Mouse (Mus musculus) left cerebral cortex, adult 8-10 months (tissue): ENCODE data around the gene Pde6b. TPM values are rescaled to one million over a fixed set of nuclear protein-coding genes. Genes with fewer than 3 reads are reported as not detected.

ENCODE experiments used
- DNase-seq, 2 experiments: peaks; one replicate each; pipeline ENCODE4 v3.0.0; 2022; ENCODE audit warnings: low spot score in 2 of 2
- total RNA-seq, 4 experiments: library from RNA; stranded (reverse); gene quantifications; 2 replicates each; pipeline ENCODE4 v1.2.4; 2022

Pde6b gene
- total RNA-seq, 4 experiments from 2014 or later = 0.26 to 0.68 (median 0.38) TPM

- DNase-seq = no peak
These were observed 1.7 kb upstream of the Pde6b start for GRCm38 (mm10) chr5:108386449-108386848.

DNA sequence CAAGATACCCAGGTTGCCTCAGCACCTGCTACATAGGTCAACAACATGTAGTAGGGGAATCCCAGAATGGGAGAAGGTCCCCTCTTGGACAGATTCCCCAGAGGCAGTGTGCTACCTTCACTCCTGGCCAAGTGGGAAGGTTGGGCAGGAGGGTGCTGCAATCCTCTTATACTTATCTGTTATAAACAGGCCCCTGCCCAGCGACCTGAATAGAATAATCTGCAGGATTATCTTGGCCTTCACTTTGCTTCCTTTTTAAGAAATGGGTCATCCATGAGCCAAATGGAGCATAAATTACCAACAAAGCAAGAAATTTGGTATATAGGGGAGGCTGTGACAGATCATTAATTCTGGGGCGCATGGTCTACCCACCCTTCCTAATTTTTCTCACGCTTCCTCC, 1.6 kb downstream of the Pde6b start:
- DNase-seq = no peak

GRCm38 (mm10) chr5:108403453-108403852, 15.3 kb downstream of the Pde6b start:
- DNase-seq = no peak

- DNase-seq = no peak
These were observed 17.3 kb downstream of the Pde6b start for GRCm38 (mm10) chr5:108405460-108405859.

- DNase-seq = no peak
These were observed 18.8 kb downstream of the Pde6b start for GRCm38 (mm10) chr5:108406977-108407376.

DNA sequence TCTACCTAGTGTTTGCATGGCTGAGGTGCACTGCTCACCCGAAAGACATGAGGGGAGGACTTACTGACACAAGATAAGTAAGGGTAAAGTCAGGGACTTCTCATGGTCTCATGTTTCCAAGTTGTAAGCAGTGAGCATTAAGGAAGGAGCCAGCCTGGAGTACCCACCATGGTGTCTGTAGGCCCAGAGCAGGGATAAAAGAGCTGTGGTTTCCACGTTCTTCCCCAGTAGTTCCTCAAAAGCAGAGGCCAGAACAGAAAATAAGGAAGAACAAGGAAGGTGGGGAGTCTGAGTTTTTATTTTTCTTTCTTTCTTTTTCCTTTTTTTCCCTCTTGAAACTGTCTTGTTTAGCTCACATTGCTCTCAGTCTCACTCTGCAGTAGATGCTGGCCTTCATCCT, 26.5 kb downstream of the Pde6b start:
- DNase-seq = no peak

DNA sequence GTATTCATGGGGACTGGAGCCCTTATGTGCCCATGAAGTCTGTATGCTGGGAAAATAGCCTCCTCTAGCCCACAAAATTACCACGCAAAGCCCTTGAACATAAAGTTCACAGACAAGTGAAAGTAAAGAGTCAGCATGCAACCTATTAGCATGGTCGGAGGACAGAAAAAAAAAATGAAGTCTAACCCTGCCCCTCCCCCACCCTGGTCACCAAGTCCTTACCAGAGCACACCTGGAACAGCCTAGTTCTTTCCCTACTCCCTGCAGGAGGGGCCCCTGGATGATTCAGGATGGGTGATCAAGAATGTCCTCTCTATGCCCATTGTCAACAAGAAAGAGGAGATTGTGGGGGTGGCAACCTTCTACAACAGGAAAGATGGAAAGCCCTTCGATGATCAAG, 34.5 kb downstream of the Pde6b start:
- no peak for DNase-seq

GRCm38 (mm10) chr5:108423427-108423826, 35.2 kb downstream of the Pde6b start:
- no peak for DNase-seq

DNA sequence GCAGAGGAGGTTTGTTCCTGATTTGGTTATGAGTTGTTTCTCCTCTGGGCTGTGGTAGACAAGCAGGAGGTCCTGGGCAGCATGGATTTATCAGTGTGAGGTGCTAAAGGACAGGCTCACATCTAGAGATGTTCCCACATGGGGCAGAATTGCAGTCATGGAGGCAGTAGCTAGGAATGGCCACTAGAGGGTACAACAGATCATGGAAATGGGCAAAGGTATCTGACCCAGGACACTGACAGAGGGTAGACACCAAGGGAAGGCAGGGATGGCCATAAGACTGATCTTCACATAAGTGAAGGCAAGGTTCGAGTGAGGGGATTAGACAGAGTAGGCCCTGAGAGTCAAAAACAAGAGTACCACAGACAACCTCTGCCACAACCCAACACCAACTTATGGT, 39.0 kb downstream of the Pde6b start:
- no peak for DNase-seq

- DNase-seq = no peak
These were observed 43.0 kb downstream of the Pde6b start for GRCm38 (mm10) chr5:108431196-108431595.

- peak; percentile 90 for DNase-seq
These were observed 45.8 kb downstream of the Pde6b start, which contains the start of gene Atp5k for GRCm38 (mm10) chr5:108433804-108434587. Atp5k (minus strand) TSS chr5:108434448.

GRCm38 (mm10) chr5:108436101-108436500, 47.9 kb downstream of the Pde6b start:
- DNase-seq = no peak

- DNase-seq = no peak
These were observed 58.8 kb downstream of the Pde6b start for GRCm38 (mm10) chr5:108446973-108447372.

DNA sequence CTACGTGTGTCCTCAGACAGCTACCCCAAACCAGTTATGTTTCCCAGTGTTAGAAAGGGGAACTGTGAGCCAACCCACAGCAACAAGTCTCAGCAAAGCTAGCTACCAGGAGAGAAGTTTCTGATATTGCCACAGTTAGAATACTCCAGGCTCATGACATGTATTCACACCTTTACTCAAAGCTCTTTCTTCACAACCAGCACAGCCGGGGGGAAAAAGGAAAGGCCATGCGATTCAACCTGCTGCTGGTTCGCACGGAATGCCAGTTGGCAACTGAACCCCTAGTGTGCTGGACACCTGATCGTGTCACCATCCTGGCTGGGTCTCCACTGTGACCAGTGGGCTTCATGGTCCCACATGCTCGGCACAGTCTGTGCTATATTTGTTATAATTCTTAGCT, 59.7 kb downstream of the Pde6b start:
- DNase-seq = no peak

GRCm38 (mm10) chr5:108448785-108449668, 60.8 kb downstream of the Pde6b start, which contains the start of gene Mfsd7a:
Mfsd7a (minus strand) TSS chr5:108448891.
- no peak for DNase-seq

DNA sequence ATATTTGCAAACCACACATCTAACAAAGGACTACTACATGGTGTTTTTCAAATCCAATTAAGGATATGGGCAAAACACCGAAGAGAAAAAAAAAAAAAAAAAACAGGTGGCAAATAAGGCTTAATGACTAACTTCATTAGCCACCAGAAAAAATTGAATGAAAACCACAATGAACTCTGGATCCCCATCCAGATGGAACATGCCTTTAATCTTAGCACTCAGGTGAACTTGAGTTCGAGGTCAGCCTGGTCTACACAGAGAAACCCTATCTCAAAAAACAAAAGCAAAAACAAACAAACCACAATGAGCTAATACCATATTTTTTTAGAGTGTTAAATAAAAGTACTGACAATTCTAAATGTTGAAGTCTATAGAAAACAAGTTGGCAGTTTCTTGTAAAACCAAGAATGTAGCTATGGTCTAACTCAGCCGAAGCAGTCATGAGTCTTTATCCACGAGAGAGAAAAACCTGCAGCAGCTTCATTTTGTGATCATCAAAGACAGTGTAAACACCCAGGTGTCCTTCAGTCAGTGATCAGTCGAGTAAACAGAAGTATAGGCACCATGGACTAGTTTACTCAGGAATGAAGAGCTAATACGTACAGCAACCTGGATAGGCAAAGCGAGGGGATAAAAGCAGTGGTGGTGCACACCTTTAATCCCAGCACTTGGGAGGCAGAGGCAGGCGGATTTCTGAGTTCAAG, 62.8 kb downstream of the Pde6b start:
- no peak for DNase-seq

GRCm38 (mm10) chr5:108451611-108452010, 63.4 kb downstream of the Pde6b start:
- no peak for DNase-seq

- no peak for DNase-seq
These were observed 64.2 kb downstream of the Pde6b start for GRCm38 (mm10) chr5:108452422-108452821.

- no peak for DNase-seq
These were observed 65.9 kb downstream of the Pde6b start for GRCm38 (mm10) chr5:108454094-108454493.

GRCm38 (mm10) chr5:108458706-108459105, 70.5 kb downstream of the Pde6b start:
- DNase-seq = no peak

- DNase-seq = no peak
These were observed 72.3 kb downstream of the Pde6b start for GRCm38 (mm10) chr5:108460461-108460860.
